Mouse (Mus musculus): ENCODE data around the gene Slamf6.

Slamf6 gene

DNA sequence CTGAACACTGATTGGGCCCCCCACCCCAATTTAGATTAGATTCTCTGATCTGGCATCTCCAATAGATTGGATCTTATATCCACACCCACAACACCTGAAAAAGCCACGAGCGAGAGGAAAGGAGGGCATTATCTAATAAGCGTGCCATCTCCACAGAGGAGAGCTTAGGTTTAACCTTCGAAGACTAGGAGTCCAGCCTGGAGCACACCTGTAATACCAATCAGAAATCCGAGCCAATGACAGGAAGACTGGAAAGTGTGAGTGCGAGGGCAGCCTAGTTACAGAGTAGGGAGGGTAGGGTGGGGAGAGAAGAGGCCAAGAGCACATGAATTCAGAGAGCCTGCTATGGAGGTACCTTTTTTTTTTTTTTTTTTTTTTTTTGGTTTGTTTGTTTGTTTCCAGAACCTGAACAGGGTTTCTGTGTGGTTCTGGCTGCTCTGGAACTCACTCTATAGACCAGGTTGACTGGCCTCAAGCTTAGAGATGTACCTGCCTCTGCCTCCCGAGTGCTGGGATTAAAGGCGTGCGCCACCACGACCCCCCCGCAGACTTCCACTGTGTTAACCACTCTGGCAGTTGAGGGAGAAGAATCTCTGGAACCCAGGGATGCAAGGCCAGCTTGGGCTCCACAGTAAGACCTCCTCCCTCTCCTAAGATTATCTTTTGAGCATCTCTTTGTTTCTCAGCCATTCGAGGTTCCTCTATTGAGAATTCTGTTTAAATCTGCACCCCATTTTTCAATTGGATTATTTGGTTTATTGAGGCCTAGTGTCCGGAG is 81.7 kb downstream of the Slamf6 start:
- no peak for DNase-seq

GRCm38 (mm10) chr1:172000641-172001040 is 83.3 kb downstream of the Slamf6 start:
- peak; percentile 52 for DNase-seq

- no peak for DNase-seq
Measured at GRCm38 (mm10) chr1:172001665-172002064, 84.3 kb downstream of the Slamf6 start.
